Mouse (Mus musculus) megakaryocyte, embryonic 14.5 days (primary cell): ENCODE measurements around the gene Dmrtc1c1.
"Not testable (repeated sequence)": the region's sequence is repeated elsewhere in the genome, so short reads cannot be mapped to it uniquely, and the experiment has no call there.

Source experiments
- FLI1 ChIP-seq: IDR thresholded peaks from 2 replicates; pipeline ENCODE4 v1.6.1; 2012; ENCODE audit warnings: low read length, inconsistent platforms, mixed read lengths
- GATA1 ChIP-seq: IDR thresholded peaks from 3 replicates; pipeline ENCODE4 v1.6.1; 2012; ENCODE audit warnings: mixed read lengths, low read length, inconsistent platforms, borderline replicate concordance

DNA sequence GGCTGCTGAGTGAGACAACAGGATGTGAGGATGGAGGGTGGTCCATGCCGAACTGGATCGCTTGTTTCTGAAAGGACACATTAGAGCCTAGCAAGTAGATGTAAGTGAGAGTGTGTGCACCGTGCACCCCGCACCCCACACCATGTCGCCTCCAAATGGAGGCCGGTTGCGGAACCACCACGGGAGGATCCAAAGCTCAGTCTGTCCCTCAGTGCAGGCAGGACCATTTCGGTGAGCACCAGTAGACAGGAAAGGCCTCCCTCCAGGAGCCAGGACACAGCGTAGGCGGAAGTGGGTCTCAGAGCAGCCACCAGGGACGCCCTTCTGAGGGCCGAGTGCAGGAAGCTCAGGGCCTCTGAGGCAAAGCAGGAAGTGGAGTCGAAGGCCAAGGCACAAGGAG, at the start of gene Dmrtc1c1:
- not testable (repeated sequence) for TF ChIP-seq GATA1, FLI1
